Mouse (Mus musculus) thymus, adult 2 months (tissue): ENCODE measurements around the gene Cers3. TPM values are rescaled to one million over a fixed set of nuclear protein-coding genes. Genes with fewer than 3 reads are reported as not detected.
A peak's percentile ranks its signal among the peaks of the same experiment; 100 is the strongest.

Source experiments
- DNase-seq: peaks from one replicate; pipeline ENCODE4 v3.0.0; 2021
- H3K27ac ChIP-seq: fragments of 200-500 bp; 2 replicates; pipeline ENCODE4 v1.5.1; 2012; ENCODE audit warnings: low read length, control low read depth; ENCODE audit not compliant: control insufficient read depth, insufficient read depth
- H3K27me3 ChIP-seq: fragments of 200-500 bp; 2 replicates; pipeline ENCODE4 v1.6.1; 2012; ENCODE audit warnings: mild to moderate bottlenecking, low read length, moderate library complexity, mixed read lengths; ENCODE audit not compliant: control insufficient read depth, insufficient read depth
- H3K36me3 ChIP-seq: fragments of 200-500 bp; 2 replicates; pipeline ENCODE4 v1.6.1; 2012; ENCODE audit warnings: mild to moderate bottlenecking, low read length, moderate library complexity; ENCODE audit not compliant: control insufficient read depth, insufficient read depth
- H3K4me1 ChIP-seq: fragments of 200-500 bp; replicated peaks from 2 replicates; pipeline ENCODE4 v1.6.1; 2012; ENCODE audit warnings: low read length; ENCODE audit not compliant: control insufficient read depth, insufficient read depth
- H3K4me3 ChIP-seq: fragments of 200-500 bp; 2 replicates; pipeline ENCODE4 v1.5.1; 2012; ENCODE audit warnings: mild to moderate bottlenecking, low read length, control low read depth, moderate library complexity; ENCODE audit not compliant: control insufficient read depth, insufficient read depth
- CTCF ChIP-seq: fragments of 200-500 bp; IDR thresholded peaks from 2 replicates; pipeline ENCODE4 v1.5.1; 2012; ENCODE audit warnings: mild to moderate bottlenecking, control low read depth, low read length, moderate library complexity, borderline replicate concordance; ENCODE audit not compliant: control insufficient read depth, poor library complexity, insufficient read depth; ENCODE audit errors: extremely low read depth
- POLR2A ChIP-seq: fragments of 200-500 bp; IDR thresholded peaks from 2 replicates; pipeline ENCODE4 v1.6.1; 2012; ENCODE audit warnings: mild to moderate bottlenecking, low read length, control low read depth, moderate library complexity; ENCODE audit not compliant: control insufficient read depth, poor library complexity, insufficient read depth; ENCODE audit errors: extremely low read depth
- WGBS: fragments of 180-500 bp; shearing (Covaris S2); methylation state at CpG from one replicate; pipeline ENCODE4 v1.1.7; 2018; 5-methylcytosine and 5-hydroxymethylcytosine counted together
- polyA plus RNA-seq: library from polyadenylated mRNA; depleted of rRNA; stranded (reverse); fragments of >200 nt; gene quantifications from 2 replicates; pipeline ENCODE4 v1.2.3, GENCODE M21; 2012

The Cers3 gene
- polyA plus RNA-seq, 1 experiment, result 1.2 TPM

DNA sequence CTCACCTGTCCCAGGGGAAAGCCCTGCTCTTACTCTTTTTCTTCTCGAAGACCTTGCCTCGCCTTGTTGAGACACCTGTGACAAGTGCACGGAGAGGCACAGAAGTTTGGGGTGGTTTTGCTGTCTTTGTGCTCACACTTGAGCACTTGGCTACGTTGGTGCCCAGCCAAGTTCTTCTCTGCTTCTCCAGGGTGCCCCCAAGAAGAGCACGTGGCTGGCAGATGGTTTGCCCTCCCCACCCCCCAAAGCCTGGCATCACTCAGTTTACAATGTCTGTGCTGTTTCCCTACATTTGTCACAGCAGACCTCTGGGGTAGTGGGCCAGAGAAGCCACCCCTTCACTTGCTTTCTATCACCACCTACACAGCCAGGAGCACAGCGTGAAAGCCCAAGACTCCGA is 97.9 kb downstream of the Cers3 start:
- peak; percentile 19 for DNase-seq
- H3K36me3 ChIP-seq, result no peaks in the 10 kb centered on the region
- H3K27me3 ChIP-seq, result no peaks in the 10 kb centered on the region
- H3K4me3 ChIP-seq, result no peak overlapping the region
- 30% methylated on average over 7 of the region's 7 CpGs for WGBS
- peaks cover 10% of the 10 kb centered on the region for H3K4me1 ChIP-seq
- peak overlapping the region; percentile 30; the same call in 1 of the 2 replicates for H3K27ac ChIP-seq
- TF ChIP-seq CTCF (no peak), POLR2A (no peak)

DNA sequence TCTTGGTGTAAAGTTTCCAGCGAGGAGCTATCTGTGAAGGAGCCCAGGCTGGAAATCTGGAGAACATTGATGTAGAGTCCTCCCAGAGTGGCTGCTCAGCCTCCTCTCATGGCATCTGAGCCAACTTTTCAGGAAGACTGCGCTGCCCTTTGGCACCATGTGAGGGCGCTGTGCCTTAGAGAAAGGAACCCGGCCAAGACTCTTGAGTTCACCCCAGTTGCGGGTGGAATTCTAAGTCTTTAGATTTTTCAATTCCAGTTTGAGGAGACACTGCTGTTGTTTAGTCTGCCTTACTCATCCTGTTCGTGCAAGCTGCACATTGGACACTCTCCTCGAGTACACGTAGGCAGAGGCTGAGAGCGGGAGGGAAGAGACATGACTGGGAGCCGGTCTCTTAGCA is 98.7 kb downstream of the Cers3 start:
- Histone ChIP-seq H3K27me3 (no peaks in the 10 kb centered on the region), H3K36me3 (no peaks in the 10 kb centered on the region), H3K4me1 (peaks cover 10% of the 10 kb centered on the region), H3K27ac (no peak overlapping the region), H3K4me3 (no peak overlapping the region)
- TF ChIP-seq POLR2A (no peak), CTCF (peak; percentile 42; the same call in 1 of the 2 replicates)
- DNase-seq, result peak; percentile 49
- whole genome bisulfite sequencing, result 61% methylated on average over 10 of the region's 10 CpGs

DNA sequence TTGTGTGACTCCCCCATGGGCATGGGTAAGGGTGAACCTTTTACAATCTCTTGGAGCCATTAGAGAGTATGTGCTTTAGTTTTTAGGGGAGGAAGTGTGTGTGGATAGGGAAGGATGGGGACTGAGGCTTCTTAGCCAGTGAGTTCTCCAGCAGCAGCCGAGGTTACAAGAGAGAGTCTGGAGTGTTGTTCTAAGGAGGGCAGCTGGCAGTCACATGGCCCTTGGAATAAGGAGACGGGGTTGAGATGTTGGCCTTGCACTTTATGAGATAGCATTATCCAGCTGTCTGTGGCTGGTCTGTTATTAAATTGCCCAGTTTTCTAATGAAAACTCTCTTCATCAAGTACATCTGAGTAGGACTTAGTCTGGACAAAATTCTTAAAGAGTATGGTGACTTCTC is 100.5 kb downstream of the Cers3 start:
- Histone ChIP-seq H3K27ac (no peak overlapping the region), H3K4me3 (no peak overlapping the region), H3K36me3 (no peaks in the 10 kb centered on the region), H3K4me1 (peaks cover 10% of the 10 kb centered on the region), H3K27me3 (no peaks in the 10 kb centered on the region)
- no peak for DNase-seq
- WGBS, result 96% methylated on average over 2 of the region's 2 CpGs
- no peak for TF ChIP-seq POLR2A
- no peak for TF ChIP-seq CTCF

- WGBS, result 86% methylated on average over 6 of the region's 6 CpGs
- no peaks in the 10 kb centered on the region; the same call in 1 of the 2 replicates for H3K4me1 ChIP-seq
- H3K4me3 ChIP-seq, result no peak overlapping the region
Observed at GRCm38 (mm10) chr7:66846582-66846981, 103.3 kb downstream of the Cers3 start.

GRCm38 (mm10) chr7:66847299-66847698 is 104.0 kb downstream of the Cers3 start:
- Histone ChIP-seq H3K4me1 (no peaks in the 10 kb centered on the region), H3K4me3 (no peak overlapping the region), H3K27me3 (no peaks in the 10 kb centered on the region), H3K36me3 (no peaks in the 10 kb centered on the region), H3K27ac (no peak overlapping the region)
- TF ChIP-seq CTCF, result no peak
- no peak for TF ChIP-seq POLR2A
- DNase-seq, result no peak
- WGBS, result 97% methylated on average over 9 of the region's 9 CpGs

More at GRCm38 (mm10) chr7:66846582-66846981, 103.3 kb downstream of the Cers3 start:
- TF ChIP-seq CTCF (no peak), POLR2A (no peak)
- H3K27ac ChIP-seq, result no peak overlapping the region
- H3K27me3 ChIP-seq, result no peaks in the 10 kb centered on the region
- DNase-seq, result no peak
- no peaks in the 10 kb centered on the region for H3K36me3 ChIP-seq

GRCm38 (mm10) chr7:66849316-66849715 is 106.0 kb downstream of the Cers3 start:
- TF ChIP-seq POLR2A (no peak), CTCF (no peak)
- Histone ChIP-seq H3K27me3 (no peaks in the 10 kb centered on the region), H3K4me1 (no peaks in the 10 kb centered on the region), H3K36me3 (no peaks in the 10 kb centered on the region), H3K27ac (no peak overlapping the region), H3K4me3 (no peak overlapping the region)
- 95% methylated on average over 6 of the region's 6 CpGs for WGBS
- DNase-seq, result no peak

- Histone ChIP-seq H3K36me3 (no peaks in the 10 kb centered on the region), H3K27ac (no peak overlapping the region), H3K4me1 (no peaks in the 10 kb centered on the region), H3K27me3 (no peaks in the 10 kb centered on the region), H3K4me3 (no peak overlapping the region)
- WGBS, result 93% methylated on average over 3 of the region's 3 CpGs
- DNase-seq, result no peak
- TF ChIP-seq CTCF (no peak), POLR2A (no peak)
Observed at GRCm38 (mm10) chr7:66852164-66852563, 108.9 kb downstream of the Cers3 start.
